Mouse (Mus musculus): ENCODE results near the gene Lhx4. TPM values are rescaled to one million over a fixed set of nuclear protein-coding genes. Genes with fewer than 3 reads are reported as not detected.

The Lhx4 gene
- total RNA-seq, 2 experiments from 2014 or later = not detected

DNA sequence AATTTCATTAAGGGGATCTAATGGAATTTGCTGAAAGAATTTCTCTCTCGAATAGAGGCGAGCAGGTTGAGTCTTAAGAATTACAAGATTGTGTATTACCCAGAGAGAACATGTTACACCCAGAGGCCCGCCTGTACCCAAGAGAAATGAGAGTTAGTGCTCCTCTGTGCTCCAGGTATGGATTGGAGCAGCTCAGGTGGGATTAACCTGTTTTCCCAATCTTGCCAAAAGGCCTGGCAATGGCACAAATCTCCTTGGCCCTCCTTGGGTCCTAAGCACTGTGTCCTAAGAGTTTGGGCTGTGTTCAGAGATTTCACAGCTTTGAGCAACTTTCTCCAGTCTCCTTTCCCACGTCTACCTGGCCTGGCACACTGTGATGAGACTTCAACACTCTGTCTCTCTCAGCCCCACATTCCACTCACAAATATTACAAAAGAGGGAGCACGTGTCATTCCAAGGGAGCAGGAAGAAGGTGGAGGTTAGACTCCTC is 48.2 kb downstream of the Lhx4 start:
- DNase-seq = no peak

DNA sequence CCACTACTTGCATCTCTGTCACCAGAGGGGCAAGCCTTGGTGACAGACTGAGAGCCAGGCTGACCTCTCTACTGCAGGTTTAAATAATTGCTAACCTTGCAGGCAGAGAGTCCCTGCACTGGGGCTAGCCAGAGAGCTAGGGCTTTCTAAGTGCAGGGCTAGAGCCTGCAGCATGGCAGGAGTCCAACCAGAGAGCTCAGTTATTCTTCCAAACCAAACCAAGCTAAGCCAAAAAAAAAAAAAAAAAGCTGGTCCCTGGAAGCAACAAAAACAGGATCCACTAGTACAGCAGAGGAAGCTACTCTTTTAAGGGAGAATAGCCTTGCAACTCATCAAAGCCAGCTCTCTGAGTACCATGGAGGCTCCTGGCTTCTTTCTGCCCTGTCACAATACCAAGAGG is 50.6 kb downstream of the Lhx4 start:
- no peak for DNase-seq

DNA sequence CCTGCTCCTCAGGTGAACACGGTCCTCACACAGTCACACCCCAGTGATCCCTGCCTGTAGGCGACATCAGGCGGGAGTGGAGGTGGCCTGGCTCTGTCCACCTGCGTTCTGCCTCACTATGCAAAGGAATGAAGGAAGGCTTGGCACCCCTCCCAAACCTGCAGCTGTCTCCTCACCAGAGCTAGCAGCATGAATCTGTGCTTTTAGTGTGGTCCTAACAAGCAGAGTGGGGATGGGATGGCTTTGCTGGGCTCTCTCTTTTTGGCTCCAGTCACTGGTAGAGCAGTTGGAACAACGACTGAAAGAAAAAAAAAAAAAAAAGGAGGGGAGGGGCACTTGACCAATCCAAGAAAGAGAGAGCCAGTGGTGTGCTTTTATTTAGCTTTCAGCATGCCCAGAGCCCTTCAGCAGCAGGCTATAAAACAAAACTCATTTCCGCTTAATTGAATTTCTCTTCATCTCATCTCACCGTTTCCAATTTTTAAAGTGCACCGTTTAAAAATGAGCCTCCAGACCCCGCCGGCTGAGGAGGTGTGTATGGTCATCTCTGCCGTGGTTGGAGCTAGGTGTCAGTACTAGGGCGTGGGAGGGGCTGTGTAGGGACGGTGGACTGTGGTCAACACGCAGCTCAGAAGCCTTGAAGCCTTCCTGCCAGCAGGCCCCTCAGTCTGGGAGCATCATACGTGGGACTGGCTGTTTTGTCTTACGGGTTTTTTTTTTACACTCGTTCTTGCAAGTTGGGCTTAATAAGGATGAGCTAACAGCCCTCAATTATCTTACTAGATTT is 52.9 kb downstream of the Lhx4 start:
- peak in 1 of 2 experiments; percentile 26 for DNase-seq

DNA sequence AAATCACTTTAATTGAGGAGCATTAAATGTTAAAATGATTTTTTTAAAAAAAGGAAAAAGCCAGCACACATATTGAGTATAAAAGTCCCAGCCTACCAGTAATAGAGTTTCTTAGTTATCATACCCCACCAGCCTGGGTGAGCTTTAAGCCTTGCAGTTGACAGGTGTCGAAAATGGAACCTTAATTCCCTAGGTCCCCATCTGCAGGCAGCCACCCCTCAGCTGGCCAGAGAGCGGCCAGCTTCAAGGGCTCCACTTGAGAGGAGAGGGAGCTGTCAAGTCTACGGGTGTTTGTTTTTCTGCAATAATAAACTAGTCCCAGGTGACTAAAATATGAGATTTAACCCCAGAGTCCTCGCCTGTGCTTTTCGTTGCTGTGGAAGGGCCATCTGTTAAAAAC is 58.0 kb downstream of the Lhx4 start:
- DNase-seq = no peak

DNA sequence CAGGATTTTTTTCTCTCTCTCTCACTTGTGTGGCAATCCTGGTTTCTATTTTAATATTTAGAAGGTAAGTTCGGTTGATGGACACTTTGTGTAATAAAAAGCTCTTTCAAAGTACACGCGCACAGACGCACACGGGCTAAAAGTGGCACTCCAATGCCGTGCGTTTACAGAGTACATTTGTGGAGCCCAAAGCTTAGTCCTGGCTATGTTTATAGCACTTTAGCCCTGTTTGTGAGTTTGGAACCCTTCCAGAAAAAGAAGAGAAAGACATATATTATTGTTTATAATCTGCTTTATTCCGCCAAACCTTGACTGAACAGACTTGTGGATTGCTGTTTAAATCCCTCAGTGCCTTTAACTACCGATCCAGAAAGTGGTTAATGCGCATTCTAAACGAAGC is 58.5 kb downstream of the Lhx4 start:
- DNase-seq = no peak

DNA sequence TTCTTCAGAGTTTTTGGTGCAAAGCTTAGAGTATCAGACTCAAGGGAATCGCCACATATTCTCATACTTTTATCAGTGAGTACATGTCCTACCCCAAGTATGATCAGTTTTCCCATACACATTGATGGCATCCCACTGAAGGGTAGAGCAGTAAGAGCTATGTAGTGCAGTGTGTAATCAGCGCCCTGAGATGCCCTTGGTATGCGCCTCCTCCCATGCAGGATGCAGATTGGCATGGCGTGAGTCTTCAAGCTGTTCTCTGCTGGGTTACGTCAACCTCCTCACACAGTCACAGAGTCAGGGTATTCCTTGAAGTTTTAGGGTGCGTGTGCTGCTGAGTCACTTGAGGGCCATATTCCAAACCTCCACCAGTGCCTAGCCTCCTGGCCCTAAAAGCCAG is 59.3 kb downstream of the Lhx4 start:
- DNase-seq = no peak

DNA sequence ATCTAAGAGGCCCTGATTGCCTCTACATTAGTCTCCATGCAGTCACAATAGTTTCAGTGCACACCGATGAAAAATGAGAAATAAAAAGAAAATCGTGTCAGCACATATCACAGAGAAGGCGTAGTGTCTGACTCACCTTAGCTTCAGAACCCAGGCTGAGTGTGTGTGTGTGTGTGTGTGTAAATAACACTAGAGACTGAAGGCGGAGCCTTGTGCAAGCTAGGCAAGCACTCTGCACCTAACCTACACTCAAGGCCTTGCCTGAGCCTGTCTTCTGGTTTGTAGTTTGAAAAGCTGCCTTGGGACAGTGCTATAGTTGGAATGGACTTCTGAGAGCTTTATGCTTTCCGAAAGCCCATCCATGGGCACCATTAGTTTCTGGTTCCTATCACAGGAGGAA is 61.9 kb downstream of the Lhx4 start:
- no peak for DNase-seq

DNA sequence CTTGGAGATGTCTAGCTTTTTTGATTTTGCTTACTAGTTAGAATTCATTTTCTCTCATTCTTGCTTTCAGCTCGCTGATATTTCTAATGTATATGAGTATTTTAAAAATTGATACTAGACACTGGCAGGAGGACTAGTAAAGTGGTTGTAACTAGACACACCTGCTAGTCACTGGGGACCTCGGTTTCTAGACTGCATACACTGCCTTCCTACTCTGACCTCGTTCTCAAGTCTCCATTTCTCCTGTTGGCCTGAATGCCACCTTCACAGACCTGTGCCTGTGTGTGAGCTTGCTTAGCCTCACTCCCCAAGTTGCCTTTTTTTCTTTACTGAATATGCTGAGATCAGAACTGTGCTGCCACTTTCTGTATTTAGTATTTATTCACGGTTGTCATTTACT is 62.3 kb downstream of the Lhx4 start:
- no peak for DNase-seq

DNA sequence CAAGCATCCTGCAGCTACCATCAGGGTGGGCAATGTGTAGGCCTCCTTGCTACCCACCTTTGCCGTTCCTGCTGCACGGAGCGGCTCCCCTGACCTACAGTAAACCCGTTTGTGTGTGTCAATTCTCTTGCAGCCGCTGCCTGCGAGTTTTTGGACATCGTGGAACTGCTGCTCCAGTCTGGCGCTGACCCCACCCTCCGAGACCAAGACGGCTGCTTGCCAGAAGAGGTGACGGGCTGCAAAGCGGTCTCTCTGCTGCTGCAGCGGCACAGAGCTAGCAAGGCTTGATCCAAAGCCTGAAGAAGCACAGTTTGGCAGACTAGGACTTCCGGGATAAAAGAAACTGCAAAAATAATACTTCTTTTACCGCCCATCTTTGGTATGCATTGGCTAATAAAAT is 64.7 kb downstream of the Lhx4 start:
- DNase-seq = no peak

DNA sequence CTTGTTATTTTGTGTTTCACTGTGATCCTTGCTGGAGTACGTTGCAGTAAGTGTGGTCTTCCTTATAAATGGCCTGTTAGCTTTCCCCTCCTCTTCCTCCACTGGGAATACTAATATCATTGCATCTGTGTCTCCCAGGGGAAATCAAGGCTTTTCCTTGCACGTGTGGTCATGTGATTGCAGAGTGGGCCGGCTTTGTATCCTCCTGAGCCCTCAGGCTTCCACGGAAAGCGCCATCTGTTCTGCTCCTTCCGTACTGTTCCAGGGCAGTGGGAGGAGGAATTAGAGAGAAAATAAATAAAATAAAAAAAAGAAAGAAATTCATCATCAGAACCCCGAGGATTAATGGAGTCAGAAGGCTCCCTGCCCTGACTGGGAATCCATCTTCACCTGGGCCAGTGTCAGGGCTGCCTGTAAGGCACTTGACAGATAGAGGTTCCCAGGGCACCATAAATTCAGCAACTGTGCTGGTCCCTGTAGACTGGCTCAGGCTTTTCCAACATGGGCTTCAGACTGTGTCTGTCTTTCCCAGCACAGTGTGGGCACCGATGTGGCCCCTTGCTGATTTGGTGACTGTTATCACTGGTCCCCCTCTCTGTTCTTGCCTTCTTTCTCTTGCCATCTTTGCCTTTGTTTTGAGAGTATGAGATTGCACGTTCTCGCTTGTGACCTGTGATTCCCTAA is 70.2 kb downstream of the Lhx4 start:
- peak in 1 of 2 experiments; percentile 27 for DNase-seq

DNA sequence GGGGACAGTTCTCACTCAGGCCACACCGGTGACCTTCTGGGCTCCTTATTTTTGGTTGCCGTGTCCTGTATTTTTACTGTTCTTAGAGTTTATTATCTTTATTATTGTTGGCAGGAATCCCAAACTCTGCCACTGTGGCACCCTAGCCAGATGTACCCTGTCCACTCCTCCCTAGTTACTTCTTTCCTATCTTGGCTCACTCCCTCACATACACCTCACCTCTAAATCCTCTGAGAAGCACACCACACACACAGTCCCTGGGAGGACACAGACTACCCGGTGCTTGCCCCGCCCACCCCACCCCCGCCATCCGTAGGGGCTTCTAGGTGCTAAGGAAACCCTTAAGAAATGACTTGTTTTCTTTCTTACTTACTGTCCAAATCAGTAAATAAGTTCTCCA is 75.9 kb downstream of the Lhx4 start:
- DNase-seq = no peak

DNA sequence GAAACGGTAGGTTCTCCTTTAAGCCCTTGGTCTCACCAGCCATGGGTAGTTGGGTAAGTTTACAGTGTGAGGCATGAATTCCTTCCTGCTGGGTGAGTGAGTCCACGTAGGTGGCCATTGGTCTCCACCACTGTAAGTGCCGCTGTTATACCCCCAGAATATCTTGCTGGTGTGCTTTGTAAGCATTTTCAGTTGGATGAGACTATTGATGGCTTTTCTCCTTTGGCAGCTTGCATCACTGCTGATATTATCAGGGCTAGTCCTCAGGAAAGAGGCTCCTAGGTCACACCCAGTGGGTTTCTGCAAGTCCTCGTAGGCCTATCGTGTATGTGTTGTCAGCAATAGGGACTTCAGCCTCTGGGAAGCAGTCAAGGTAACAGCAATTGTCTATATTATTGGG is 87.5 kb downstream of the Lhx4 start:
- no peak for DNase-seq

DNA sequence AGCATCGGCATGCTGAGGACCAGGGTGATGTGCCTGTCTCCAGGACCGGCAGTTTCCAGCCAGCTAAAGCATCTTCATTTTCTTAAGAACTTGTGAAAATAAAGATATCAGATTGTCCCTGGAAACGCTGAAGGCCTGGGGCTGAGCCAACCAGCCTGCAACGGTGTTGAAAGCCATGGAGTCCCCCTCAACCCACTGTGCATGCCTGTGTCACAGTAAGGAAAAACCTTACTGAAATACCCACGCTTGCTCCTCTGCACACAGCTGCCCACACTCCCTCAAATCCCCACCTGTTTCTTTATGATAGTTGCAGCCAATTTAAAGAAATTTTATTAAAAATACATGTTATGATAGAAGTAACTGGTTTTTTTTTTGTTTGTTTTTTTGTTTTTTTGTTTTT is 95.2 kb downstream of the Lhx4 start:
- DNase-seq = no peak

DNA sequence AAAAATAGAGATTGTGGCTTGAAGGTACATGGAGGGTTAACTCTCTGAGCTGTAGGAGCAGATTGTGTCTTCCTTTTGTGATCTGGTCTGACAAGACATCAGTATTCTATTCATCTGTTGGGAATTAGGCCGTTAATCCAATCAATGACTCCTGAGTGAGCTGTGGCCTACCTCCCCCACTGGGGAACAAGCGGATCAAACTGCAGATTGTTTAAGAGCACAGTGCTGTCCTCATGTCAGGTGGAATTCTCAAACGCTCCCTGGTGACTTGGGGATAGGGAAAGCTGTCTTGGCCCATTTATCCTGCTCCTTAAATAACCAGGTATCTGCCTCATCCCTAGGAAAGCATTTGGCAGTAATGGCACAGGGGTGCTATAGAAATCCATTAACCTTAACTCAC is 96.5 kb downstream of the Lhx4 start:
- no peak for DNase-seq

DNA sequence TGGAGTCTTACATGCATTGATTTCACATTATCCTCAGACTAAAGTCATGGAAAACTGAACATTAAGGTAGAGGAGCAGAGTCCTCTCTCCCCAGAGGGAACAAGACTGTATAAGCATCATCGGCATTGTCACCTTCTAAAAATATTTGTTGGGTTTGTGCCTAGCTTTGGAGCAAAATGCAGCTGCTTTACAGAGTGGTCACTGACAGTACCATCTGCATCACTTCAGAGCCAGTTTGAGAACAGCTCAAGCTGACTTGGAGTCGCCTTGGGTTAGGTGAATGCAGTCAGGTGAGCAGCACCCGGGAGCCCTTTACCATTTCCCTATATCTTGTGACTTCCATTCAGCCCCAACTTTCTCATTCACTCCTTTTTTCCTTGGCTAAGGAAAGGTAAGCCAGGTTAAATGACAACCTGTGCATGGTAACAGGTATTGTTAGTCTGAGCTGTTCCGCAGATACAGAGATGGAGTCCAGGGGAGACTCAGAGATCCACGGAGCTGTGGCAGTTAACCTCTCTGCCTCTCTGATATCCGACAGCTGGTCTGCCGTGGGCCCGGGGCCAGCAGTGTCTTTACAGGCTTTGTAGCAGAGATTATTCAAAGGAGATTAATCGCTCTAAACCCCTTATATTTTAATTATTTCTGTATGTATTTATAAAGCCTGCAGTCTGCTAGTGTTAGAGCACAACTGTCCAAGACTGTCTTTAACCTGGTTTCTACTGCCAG is 101.2 kb downstream of the Lhx4 start:
- DNase-seq = no peak

Other genes with a start within 250 kb of the Lhx4 start
- 10 to 100 TPM; 81.5 to 92.2 TPM for gene Acbd6, start 193.6 kb downstream of the Lhx4 start, total RNA-seq (2021)
- 10 to 100 TPM; 28.0 to 30.4 TPM for gene Qsox1, start 61.2 kb upstream of the Lhx4 start, total RNA-seq (2021)
- 10 to 100 TPM; 47.4 to 51.9 TPM for gene Cep350, start 221.6 kb upstream of the Lhx4 start, total RNA-seq (2021)